Mouse (Mus musculus): ENCODE measurements at regions not wholly inside any gene's neighbourhood (a gene's known extent, or its start where the extent isn't known, plus 50 kb on each side); places are given as distances from the start of the nearest gene placed in this dataset.

GRCm38 (mm10) chr5:111506821-111507220, 89.7 kb downstream of the Mn1 start:
- peak; percentile 39 to 55 for DNase-seq

GRCm38 (mm10) chr5:111507332-111507731, 90.2 kb downstream of the Mn1 start:
- no peak for DNase-seq

GRCm38 (mm10) chr5:111509014-111509561, 91.9 kb downstream of the Mn1 start:
- DNase-seq, result peak; percentile 66 to 73

- DNase-seq, result peak; percentile 25 to 44
These were observed 92.5 kb downstream of the Mn1 start for GRCm38 (mm10) chr5:111509575-111510057.

- DNase-seq, result no peak
These were observed 93.2 kb downstream of the Mn1 start for GRCm38 (mm10) chr5:111510183-111510878.

GRCm38 (mm10) chr5:111510879-111511231, 93.7 kb downstream of the Mn1 start:
- no peak for DNase-seq

- DNase-seq, result no peak
These were observed 94.8 kb downstream of the Mn1 start for GRCm38 (mm10) chr5:111511982-111512381.

- no peak for DNase-seq
These were observed 96.8 kb downstream of the Mn1 start for GRCm38 (mm10) chr5:111513976-111514375.

- no peak for DNase-seq
These were observed 101.9 kb downstream of the Mn1 start for GRCm38 (mm10) chr5:111519059-111519458.

- peak; percentile 14 to 46 for DNase-seq
These were observed 102.4 kb downstream of the Mn1 start for GRCm38 (mm10) chr5:111519500-111520041.

GRCm38 (mm10) chr5:111521866-111522265, 104.7 kb downstream of the Mn1 start:
- DNase-seq, result no peak

GRCm38 (mm10) chr5:111522586-111522985, 105.4 kb downstream of the Mn1 start:
- DNase-seq, result no peak

GRCm38 (mm10) chr5:111527741-111528140, 110.6 kb downstream of the Mn1 start:
- DNase-seq, result no peak

GRCm38 (mm10) chr5:111529096-111529495, 111.9 kb downstream of the Mn1 start:
- DNase-seq, result no peak

GRCm38 (mm10) chr5:111530628-111531524, 113.7 kb downstream of the Mn1 start:
- DNase-seq, result peak; percentile 19 to 27

- no peak for DNase-seq
These were observed 115.4 kb downstream of the Mn1 start for GRCm38 (mm10) chr5:111532446-111533035.

- peak; percentile 67 to 79 for DNase-seq
These were observed 118.8 kb downstream of the Mn1 start for GRCm38 (mm10) chr5:111535978-111536377.

- DNase-seq, result no peak
These were observed 121.6 kb downstream of the Mn1 start for GRCm38 (mm10) chr5:111538560-111539450.

GRCm38 (mm10) chr5:111540486-111540885, 123.3 kb downstream of the Mn1 start:
- DNase-seq, result no peak

GRCm38 (mm10) chr5:111542077-111542476, 124.9 kb downstream of the Mn1 start:
- no peak for DNase-seq

GRCm38 (mm10) chr5:111543721-111544495, 126.7 kb downstream of the Mn1 start:
- no peak for DNase-seq
